Mouse (Mus musculus) liver, embryonic 11.5 days (tissue): ENCODE results near the gene Psmb5. TPM values are rescaled to one million over a fixed set of nuclear protein-coding genes. Genes with fewer than 3 reads are reported as not detected.
A peak's percentile ranks its signal among the peaks of the same experiment; 100 is the strongest.

ENCODE experiments used
- ATAC-seq: fragments of 200-750 bp; cut with Nextera tagmentation; replicated peaks from 2 replicates; pipeline ENCODE4 v1.8.0; 2017; ENCODE audit warnings: moderate number of reproducible peaks, mild to moderate bottlenecking, moderate TSS enrichment, moderate library complexity; ENCODE audit not compliant: low FRiP score
- DNase-seq: peaks from one replicate; pipeline ENCODE4 v3.0.0-alpha.2; 2017; ENCODE audit warnings: low spot score
- H3K27ac ChIP-seq: fragments of 300-500 bp; sonication (generic); 2 replicates; pipeline ENCODE4 v1.5.1; 2014; ENCODE audit warnings: mild to moderate bottlenecking, low read depth, low read length, control low read depth
- H3K27me3 ChIP-seq: fragments of 300-500 bp; sonication (generic); replicated peaks from 2 replicates; pipeline ENCODE4 v1.6.1; 2014; ENCODE audit warnings: low read length, mixed read lengths; ENCODE audit not compliant: control insufficient read depth, insufficient read depth
- H3K36me3 ChIP-seq: fragments of 300-500 bp; sonication (generic); 2 replicates; pipeline ENCODE4 v1.6.1; 2014; ENCODE audit warnings: mild to moderate bottlenecking, low read length, moderate library complexity, mixed read lengths; ENCODE audit not compliant: control insufficient read depth, insufficient read depth
- H3K4me1 ChIP-seq: fragments of 300-500 bp; sonication (generic); replicated peaks from 2 replicates; pipeline ENCODE4 v1.6.1; 2014; ENCODE audit warnings: low read length, mixed read lengths; ENCODE audit not compliant: control insufficient read depth, insufficient read depth
- H3K4me2 ChIP-seq: fragments of 300-500 bp; sonication (generic); 2 replicates; pipeline ENCODE4 v1.6.1; 2014; ENCODE audit warnings: mild to moderate bottlenecking, control low read depth, moderate library complexity
- H3K4me3 ChIP-seq: fragments of 300-500 bp; sonication (generic); 2 replicates; pipeline ENCODE4 v1.5.1; 2014; ENCODE audit warnings: low read depth, low read length, control low read depth
- H3K9ac ChIP-seq: fragments of 300-500 bp; sonication (generic); 2 replicates; pipeline ENCODE4 v1.6.1; 2014; ENCODE audit warnings: low read depth, low read length, control low read depth
- H3K9me3 ChIP-seq: fragments of 300-500 bp; sonication (generic); 2 replicates; pipeline ENCODE4 v1.6.1; 2016; ENCODE audit warnings: low read length, inconsistent platforms, mixed read lengths; ENCODE audit not compliant: control insufficient read depth
- WGBS: fragments of 180-500 bp; shearing (Covaris S2); extraction: QIAGEN DNeasy Blood & Tissue Kit; methylation state at CpG from one replicate; pipeline ENCODE4 v1.1.7; 2014; 5-methylcytosine and 5-hydroxymethylcytosine counted together
- microRNA counts: library from miRNA; unstranded; fragments of <30 nt; microRNA quantifications from one replicate; lab custom pipeline; 2015
- microRNA-seq: library from miRNA; unstranded; fragments of <30 nt; microRNA quantifications from one replicate; pipeline ENCODE4, GENCODE M21; 2017; ENCODE audit warnings: borderline number of aligned reads
- polyA plus RNA-seq: library from polyadenylated mRNA; unstranded; fragments of >200 nt; fragmentation: Nextera tagmentation; extraction: Ambion mirVana; gene quantifications from 2 replicates; pipeline ENCODE4 v1.2.1, GENCODE M21; 2014

Psmb5 gene
- polyA plus RNA-seq, 1 experiment from 2014 or later: 411 TPM

GRCm38 (mm10) chr14:54568694-54569414 lies 49.0 kb downstream of the Psmb5 start:
- Histone ChIP-seq H3K4me2 (no peak overlapping the region), H3K4me1 (peaks cover 24% of the 10 kb centered on the region), H3K36me3 (peaks cover 6% of the 10 kb centered on the region; the same call in 1 of the 2 replicates), H3K9ac (no peak overlapping the region), H3K4me3 (no peak overlapping the region), H3K9me3 (no peaks in the 10 kb centered on the region), H3K27me3 (peaks cover 5% of the 10 kb centered on the region; the same call in 1 of the 2 replicates), H3K27ac (no peak overlapping the region)
- 71% methylated on average over 15 of the region's 15 CpGs for WGBS
- DNase-seq (peak; percentile 63), ATAC-seq (peak; percentile 42; the same call in 1 of the 2 replicates)

MicroRNA genes within 50 kb of the gene (microRNA counts, 519-probe panel; counts per million panel counts)
- not detected for microRNA mmu-miR-686 (lab: Ali Mortazavi, UCI)

Small RNA genes within 50 kb of the gene (microRNA-seq; reads per million reads assigned to microRNA genes)
- gene Mir686 (not detected), gene Mir6948 (1.4 reads per million)

Other genes starting within 250 kb of the Psmb5 start
- gene Slc7a7, start 200.2 kb downstream of the Psmb5 start, polyA plus RNA-seq: 8.3 and 10.0 TPM in 2 replicates
- 309 and 329 TPM in 2 replicates for gene Mrpl52, start 191.1 kb downstream of the Psmb5 start, polyA plus RNA-seq
- gene Mmp14, start 186.4 kb downstream of the Psmb5 start, polyA plus RNA-seq: 56.6 and 57.6 TPM in 2 replicates
- 38.6 and 41.3 TPM in 2 replicates for gene Lrp10, start 153.9 kb downstream of the Psmb5 start, polyA plus RNA-seq
- 0.29 and 0.78 TPM in 2 replicates for gene Rem2, start 141.9 kb downstream of the Psmb5 start, polyA plus RNA-seq
- 98.0 and 108 TPM in 2 replicates for gene Prmt5, start 100.5 kb downstream of the Psmb5 start, polyA plus RNA-seq
- gene Haus4, start 63.4 kb downstream of the Psmb5 start, polyA plus RNA-seq: 71.6 and 76.4 TPM in 2 replicates
- 15.0 and 17.8 TPM in 2 replicates for gene Ajuba, start 40.5 kb downstream of the Psmb5 start, polyA plus RNA-seq
- gene 4931414P19Rik, start 12.0 kb downstream of the Psmb5 start, polyA plus RNA-seq: 5.6 and 5.8 TPM in 2 replicates
- not detected in 2 replicates for gene Psmb11, start 3.4 kb upstream of the Psmb5 start, polyA plus RNA-seq
- gene Gm17606, start 22.9 kb upstream of the Psmb5 start, polyA plus RNA-seq: not detected in 2 replicates
- gene Cdh24, start 23.3 kb upstream of the Psmb5 start, polyA plus RNA-seq: 1.7 and 1.9 TPM in 2 replicates
- gene 1700123O20Rik, start 68.2 kb upstream of the Psmb5 start, polyA plus RNA-seq: 76.1 and 81.1 TPM in 2 replicates
- 98.8 and 109 TPM in 2 replicates for gene Acin1, start 68.9 kb upstream of the Psmb5 start, polyA plus RNA-seq
- 0.07 TPM in 1 of 2 replicates, not detected in the other for gene Gm29776, start 80.8 kb upstream of the Psmb5 start, polyA plus RNA-seq
- gene Cebpe, start 94.2 kb upstream of the Psmb5 start, polyA plus RNA-seq: 2.0 and 3.1 TPM in 2 replicates
- 6.8 and 7.1 TPM in 2 replicates for gene Slc7a8, start 163.9 kb upstream of the Psmb5 start, polyA plus RNA-seq
- gene Rnf212b, start 196.1 kb upstream of the Psmb5 start, polyA plus RNA-seq: not detected in 2 replicates